Mouse (Mus musculus) liver, postnatal 0 days (tissue): ENCODE data around the gene Zkscan6. TPM values are rescaled to one million over a fixed set of nuclear protein-coding genes. Genes with fewer than 3 reads are reported as not detected.

Experiments
- ATAC-seq: fragments of 200-750 bp; cut with Nextera tagmentation; 2 replicates; pipeline ENCODE4 v1.8.0; 2017; ENCODE audit warnings: mild to moderate bottlenecking, moderate library complexity
- DNase-seq: peaks from one replicate; pipeline ENCODE4 v3.0.0-alpha.2; 2016
- H3K27ac ChIP-seq: fragments of 300-500 bp; sonication (generic); 2 replicates; pipeline ENCODE4 v1.5.1; 2014; ENCODE audit warnings: antibody characterized with exemption, moderate library complexity, mild to moderate bottlenecking, low read depth
- H3K27me3 ChIP-seq: fragments of 300-500 bp; sonication (generic); 2 replicates; pipeline ENCODE4 v1.6.1; 2014; ENCODE audit warnings: low read length, control low read depth, mixed read lengths; ENCODE audit not compliant: insufficient read depth
- H3K36me3 ChIP-seq: fragments of 300-500 bp; sonication (generic); replicated peaks from 2 replicates; pipeline ENCODE4 v1.6.1; 2014; ENCODE audit warnings: mild to moderate bottlenecking, control low read depth, low read length, moderate library complexity, mixed read lengths; ENCODE audit not compliant: insufficient read depth
- H3K4me1 ChIP-seq: fragments of 300-500 bp; sonication (generic); 2 replicates; pipeline ENCODE4 v1.6.1; 2014; ENCODE audit warnings: antibody characterized with exemption, mild to moderate bottlenecking, control low read depth; ENCODE audit not compliant: insufficient read depth
- H3K4me2 ChIP-seq: fragments of 300-500 bp; sonication (generic); 2 replicates; pipeline ENCODE4 v1.6.1; 2014; ENCODE audit warnings: low read depth, mild to moderate bottlenecking, low read length, moderate library complexity, mixed read lengths
- H3K4me3 ChIP-seq: fragments of 300-500 bp; sonication (generic); 2 replicates; pipeline ENCODE4 v1.5.1; 2014; ENCODE audit warnings: low read depth, low read length
- H3K9ac ChIP-seq: fragments of 300-500 bp; sonication (generic); replicated peaks from 2 replicates; pipeline ENCODE4 v1.6.1; 2014; ENCODE audit warnings: mild to moderate bottlenecking, moderate library complexity
- H3K9me3 ChIP-seq: fragments of 300-500 bp; sonication (generic); 2 replicates; pipeline ENCODE4 v1.6.1; 2016; ENCODE audit warnings: mild to moderate bottlenecking, control low read depth, low read length, mixed read lengths
- CTCF ChIP-seq: sonication (generic); IDR thresholded peaks from 2 replicates; pipeline ENCODE4 v1.5.1; 2016; ENCODE audit warnings: antibody characterized with exemption, low read depth
- EP300 ChIP-seq: IDR thresholded peaks from 2 replicates; pipeline ENCODE4 v1.6.1; 2016; ENCODE audit warnings: antibody characterized with exemption, low read depth, mild to moderate bottlenecking
- WGBS: fragments of 180-500 bp; shearing (Covaris S2); extraction: QIAGEN DNeasy Blood & Tissue Kit; methylation state at CpG from one replicate; pipeline ENCODE4 v1.1.7; 2014; ENCODE audit not compliant: insufficient replicate concordance; 5-methylcytosine and 5-hydroxymethylcytosine counted together
- polyA plus RNA-seq: library from polyadenylated mRNA; unstranded; fragments of >200 nt; fragmentation: Nextera tagmentation; extraction: Ambion mirVana; gene quantifications from 2 replicates; pipeline ENCODE4 v1.2.1, GENCODE M21; 2015

Zkscan6 gene
- polyA plus RNA-seq, 1 experiment from 2014 or later = 4.1 TPM

DNA sequence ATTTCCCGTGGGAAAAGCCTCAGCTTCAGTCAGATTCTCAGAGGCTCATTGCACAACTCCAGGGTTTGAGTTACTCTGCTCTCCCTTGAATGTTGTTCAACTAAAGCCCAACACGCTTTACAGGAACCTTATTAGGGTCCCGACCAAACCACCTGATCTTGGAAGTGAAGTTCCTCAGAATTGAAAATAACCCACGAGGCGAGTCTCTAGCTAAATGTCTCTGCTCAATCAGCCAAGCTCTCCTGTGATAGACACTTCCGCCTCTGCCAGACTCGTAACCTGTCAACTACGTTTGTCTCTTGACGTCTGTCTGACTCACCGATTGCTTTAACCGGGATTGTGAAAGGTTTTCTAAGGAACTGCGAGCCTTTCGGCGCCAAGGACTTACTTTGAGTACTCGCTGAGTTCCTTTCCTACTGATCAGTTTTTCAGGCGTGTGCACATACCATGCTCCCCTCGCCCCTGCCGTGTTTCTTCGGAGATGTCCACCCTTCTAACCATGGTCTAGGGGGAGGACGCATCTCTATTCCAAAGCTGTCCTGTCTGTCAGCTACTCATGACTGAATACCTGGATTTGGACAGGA is 562 bp upstream of the Zkscan6 start:
- Histone ChIP-seq H3K4me3 (peak overlapping the region; percentile 83), H3K27ac (peak overlapping the region; percentile 97), H3K9ac (peak overlapping the region; percentile 87), H3K36me3 (no peaks in the 10 kb centered on the region), H3K9me3 (no peaks in the 10 kb centered on the region), H3K4me1 (peaks cover 19% of the 10 kb centered on the region), H3K4me2 (peak overlapping the region; percentile 87), H3K27me3 (no peaks in the 10 kb centered on the region)
- TF ChIP-seq CTCF = no peak
- no peak; the same call in 1 of the 2 replicates for TF ChIP-seq EP300
- ATAC-seq (peak; percentile 56), DNase-seq (peak; percentile 69)
- 1% methylated on average over 20 of the region's 20 CpGs for WGBS

DNA sequence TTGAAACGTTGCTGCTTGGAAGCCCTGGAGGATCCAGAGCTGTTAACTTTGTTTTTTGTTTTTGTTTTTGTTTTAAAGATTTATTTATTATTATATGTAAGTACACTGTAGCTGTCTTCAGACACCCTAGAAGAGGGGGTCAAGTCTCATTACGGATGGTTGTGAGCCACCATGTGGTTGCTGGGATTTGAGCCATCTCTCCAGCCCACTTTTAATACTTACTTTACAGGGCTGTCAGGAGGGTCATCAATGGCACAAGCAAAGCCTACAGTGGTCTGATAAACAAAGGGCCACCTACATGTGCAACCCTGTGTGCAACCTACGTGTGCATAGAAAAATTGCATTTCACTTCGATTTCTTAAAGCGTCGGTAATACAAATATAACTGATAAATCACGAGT is 626 bp downstream of the Zkscan6 start:
- no peak for TF ChIP-seq EP300
- no peak for TF ChIP-seq CTCF
- Histone ChIP-seq H3K36me3 (no peaks in the 10 kb centered on the region), H3K9ac (peak overlapping the region; percentile 87), H3K27me3 (no peaks in the 10 kb centered on the region), H3K27ac (peak overlapping the region; percentile 97), H3K4me3 (peak overlapping the region; percentile 83), H3K4me1 (peaks cover 19% of the 10 kb centered on the region), H3K9me3 (no peaks in the 10 kb centered on the region), H3K4me2 (peak overlapping the region; percentile 87)
- no peak for DNase-seq
- no peak for ATAC-seq
- WGBS = 36% methylated on average over 7 of the region's 7 CpGs

DNA sequence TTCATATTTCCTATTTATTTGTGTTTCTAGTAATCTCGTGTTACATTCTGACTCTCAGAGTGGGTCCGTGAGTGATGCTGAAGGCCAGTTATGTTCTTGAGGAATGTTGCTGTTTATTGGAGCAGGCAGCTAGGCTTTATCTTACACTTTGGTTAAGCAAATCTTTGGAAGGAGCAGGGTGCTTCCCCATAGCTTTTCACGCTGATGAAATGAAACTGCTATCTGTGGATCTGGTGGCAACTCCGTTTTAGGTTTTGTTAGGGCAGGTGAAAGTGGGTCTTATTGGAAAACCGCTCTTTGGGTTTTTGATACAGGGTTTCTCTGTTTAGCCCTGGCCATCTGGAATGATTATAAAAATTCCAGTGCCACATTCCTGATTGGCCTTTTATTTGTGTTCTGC is 5.1 kb downstream of the Zkscan6 start:
- TF ChIP-seq CTCF (no peak), EP300 (no peak)
- no peak for ATAC-seq
- Histone ChIP-seq H3K4me2 (no peak overlapping the region), H3K36me3 (peaks cover 28% of the 10 kb centered on the region), H3K9ac (no peak overlapping the region), H3K4me1 (peaks cover 13% of the 10 kb centered on the region), H3K9me3 (no peaks in the 10 kb centered on the region), H3K27ac (no peak overlapping the region), H3K27me3 (no peaks in the 10 kb centered on the region), H3K4me3 (no peak overlapping the region)
- no peak for DNase-seq
- 64% methylated on average over 5 of the region's 5 CpGs for WGBS

DNA sequence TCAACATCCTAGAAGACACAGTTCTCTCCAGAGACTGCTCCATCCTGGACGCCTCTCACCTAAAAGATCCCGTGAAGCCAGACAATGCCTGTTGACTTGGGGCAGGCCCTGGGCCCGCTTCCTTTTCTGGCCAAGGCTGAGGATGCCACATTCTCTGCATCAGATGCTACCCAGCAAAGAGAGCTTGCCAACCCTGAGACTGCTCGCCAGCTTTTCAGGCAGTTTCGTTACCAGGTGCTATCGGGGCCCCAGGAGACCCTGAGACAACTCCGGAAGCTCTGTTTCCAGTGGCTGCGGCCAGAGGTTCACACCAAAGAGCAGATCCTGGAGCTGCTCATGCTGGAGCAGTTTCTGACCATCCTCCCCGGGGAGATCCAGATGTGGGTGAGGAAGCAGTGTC is 7.4 kb downstream of the Zkscan6 start:
- no peaks in the 10 kb centered on the region for H3K9me3 ChIP-seq
- no peak overlapping the region for H3K9ac ChIP-seq
- peaks cover 32% of the 10 kb centered on the region for H3K36me3 ChIP-seq
- no peak overlapping the region for H3K4me2 ChIP-seq
- DNase-seq (no peak), ATAC-seq (no peak)
- no peak overlapping the region for H3K4me3 ChIP-seq
- no peak for TF ChIP-seq CTCF
- TF ChIP-seq EP300 = no peak
- no peaks in the 10 kb centered on the region for H3K27me3 ChIP-seq
- H3K4me1 ChIP-seq = no peaks in the 10 kb centered on the region
- H3K27ac ChIP-seq = no peak overlapping the region
- WGBS = 89% methylated on average over 9 of the region's 9 CpGs

GRCm38 (mm10) chr11:65816237-65816636 is 9.3 kb downstream of the Zkscan6 start:
- ATAC-seq (no peak), DNase-seq (no peak)
- H3K4me2 ChIP-seq = no peak overlapping the region
- TF ChIP-seq EP300 (no peak), CTCF (no peak)
- no peaks in the 10 kb centered on the region for H3K9me3 ChIP-seq
- no peaks in the 10 kb centered on the region for H3K4me1 ChIP-seq
- 86% methylated on average over 6 of the region's 6 CpGs for WGBS
- H3K9ac ChIP-seq = no peak overlapping the region
- no peak overlapping the region for H3K4me3 ChIP-seq
- H3K27me3 ChIP-seq = no peaks in the 10 kb centered on the region
- H3K27ac ChIP-seq = no peak overlapping the region
- peaks cover 38% of the 10 kb centered on the region for H3K36me3 ChIP-seq

- ATAC-seq (no peak), DNase-seq (no peak)
- H3K27ac ChIP-seq = no peak overlapping the region
- 51% methylated on average over 1 of the region's 1 CpGs for WGBS
- H3K27me3 ChIP-seq = no peaks in the 10 kb centered on the region
- peaks cover 55% of the 10 kb centered on the region for H3K36me3 ChIP-seq
- no peaks in the 10 kb centered on the region for H3K4me1 ChIP-seq
- no peaks in the 10 kb centered on the region for H3K9me3 ChIP-seq
- H3K9ac ChIP-seq = no peak overlapping the region
- H3K4me3 ChIP-seq = no peak overlapping the region
- H3K4me2 ChIP-seq = no peak overlapping the region
- TF ChIP-seq EP300 (no peak), CTCF (no peak)
Measured at GRCm38 (mm10) chr11:65818193-65818592, 11.2 kb downstream of the Zkscan6 start.
